Mouse (Mus musculus) activated CD4-positive, CD25-positive, alpha-beta regulatory T cell, adult 4 months (primary cell): ENCODE data around the gene AB124611. TPM values are rescaled to one million over a fixed set of nuclear protein-coding genes. Genes with fewer than 3 reads are reported as not detected.
"Not testable (repeated sequence)": the region's sequence is repeated elsewhere in the genome, so short reads cannot be mapped to it uniquely, and the experiment has no call there.

Experiments used
- ATAC-seq: one replicate; pipeline ENCODE4 v1.8.0; 2017
- polyA plus RNA-seq, 2 experiments: library from polyadenylated mRNA; unstranded; fragments of 100-300 nt; shearing (Covaris generic); gene quantifications; one replicate each; pipeline ENCODE4 v1.2.1; 2017

The AB124611 gene
- polyA plus RNA-seq, 2 experiments from 2014 or later, result 56.9 to 62.4 TPM

- no peak for ATAC-seq
Observed at GRCm38 (mm10) chr9:21525142-21525936, 637 bp upstream of the AB124611 start.

- no peak for ATAC-seq
Observed at GRCm38 (mm10) chr9:21526634-21526944, 613 bp downstream of the AB124611 start.

DNA sequence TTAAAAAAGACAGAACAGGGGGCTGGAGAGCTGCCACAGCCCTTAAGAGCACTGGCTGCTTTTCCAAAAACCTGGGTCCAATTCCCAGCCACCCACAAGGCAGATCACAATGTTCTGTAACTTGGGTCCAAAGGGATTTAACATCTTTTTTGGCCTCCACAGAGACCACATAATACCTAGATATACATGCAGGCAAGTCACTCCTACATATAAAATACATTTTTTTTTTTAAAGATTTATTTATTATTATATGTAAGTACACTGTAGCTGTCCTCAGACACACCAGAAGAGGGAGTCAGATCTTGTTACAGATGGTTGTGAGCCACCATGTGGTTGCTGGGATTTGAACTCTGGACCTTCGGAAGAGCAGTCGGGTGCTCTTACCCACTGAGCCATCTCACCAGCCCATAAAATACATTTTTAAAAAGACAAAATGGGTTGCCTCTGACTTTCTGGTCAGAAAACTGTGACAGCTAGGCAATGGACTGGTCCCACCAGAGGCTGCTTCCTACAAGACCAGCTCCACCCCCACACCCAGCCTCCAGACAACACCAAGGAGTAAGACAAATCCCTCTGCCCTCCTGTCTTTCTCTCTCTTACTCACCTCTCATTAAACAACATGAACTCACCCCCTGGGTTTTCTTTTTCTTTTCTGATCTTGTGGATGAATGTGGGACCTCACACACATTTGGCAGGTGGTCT, 1.3 kb downstream of the AB124611 start:
- no peak for ATAC-seq

DNA sequence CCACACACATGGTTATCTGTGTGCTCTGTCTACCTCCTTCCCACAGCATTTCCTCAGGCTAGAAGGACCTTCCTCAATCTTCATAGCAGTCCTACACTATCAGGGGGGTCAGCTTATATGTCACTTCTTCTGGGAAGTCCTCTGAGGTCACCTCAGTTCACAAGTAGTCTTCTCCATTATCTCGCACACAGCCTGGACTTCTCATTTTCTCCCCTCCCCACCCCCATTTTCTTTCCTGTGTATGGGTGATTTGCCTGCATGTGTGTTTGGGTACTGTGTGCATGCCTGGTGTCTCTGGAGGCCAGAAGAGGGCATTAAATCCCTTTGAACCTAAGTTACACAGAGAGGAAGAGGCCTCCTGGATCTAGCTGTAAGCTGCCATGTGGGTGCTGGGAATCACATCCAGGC, 1.9 kb downstream of the AB124611 start:
- no peak for ATAC-seq

GRCm38 (mm10) chr9:21536501-21536900, 10.5 kb downstream of the AB124611 start:
- no peak for ATAC-seq

- no peak for ATAC-seq
Observed at GRCm38 (mm10) chr9:21537009-21537408, 11.0 kb downstream of the AB124611 start.

DNA sequence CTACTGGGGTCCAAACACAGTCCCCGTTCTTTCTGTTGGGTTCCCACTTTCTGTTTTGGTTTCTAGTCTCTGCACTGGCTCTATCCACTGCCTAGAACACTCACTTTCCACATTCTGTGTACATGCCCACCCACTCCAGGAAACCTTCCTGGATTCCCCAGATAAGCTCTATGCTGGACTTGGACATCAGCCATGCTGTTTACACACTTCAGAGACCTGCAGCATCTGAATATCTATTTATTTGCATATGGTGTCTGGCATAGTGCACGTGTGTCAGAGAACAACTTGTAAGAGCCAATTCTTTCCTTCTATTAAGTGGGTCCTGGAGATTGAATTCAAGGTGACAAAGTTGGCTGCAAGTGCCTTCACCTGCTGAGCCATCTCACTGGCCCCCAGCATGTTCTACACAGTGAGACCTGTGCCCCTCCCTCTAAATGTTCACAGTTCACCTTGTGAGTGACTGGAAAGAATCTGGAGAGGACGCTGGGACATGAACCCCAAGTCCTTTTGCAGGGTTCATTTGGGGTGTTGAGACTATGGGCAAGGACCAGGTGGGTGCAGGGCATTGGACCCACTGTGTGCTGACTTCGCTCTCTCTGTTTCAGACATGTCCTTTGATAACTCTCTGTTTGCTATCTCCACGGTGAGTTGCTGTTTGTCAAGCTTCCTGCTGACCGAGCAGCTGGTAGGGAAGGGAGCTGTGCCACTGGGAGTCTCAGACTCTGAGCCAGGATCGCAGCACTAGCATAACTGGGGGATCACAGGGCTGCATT, 14.2 kb downstream of the AB124611 start:
- ATAC-seq, result no peak

GRCm38 (mm10) chr9:21542001-21542400, 16.0 kb downstream of the AB124611 start:
- ATAC-seq, result not testable (repeated sequence)

- peak; percentile 24 for ATAC-seq
Observed at GRCm38 (mm10) chr9:21545351-21545915, 19.5 kb downstream of the AB124611 start.

DNA sequence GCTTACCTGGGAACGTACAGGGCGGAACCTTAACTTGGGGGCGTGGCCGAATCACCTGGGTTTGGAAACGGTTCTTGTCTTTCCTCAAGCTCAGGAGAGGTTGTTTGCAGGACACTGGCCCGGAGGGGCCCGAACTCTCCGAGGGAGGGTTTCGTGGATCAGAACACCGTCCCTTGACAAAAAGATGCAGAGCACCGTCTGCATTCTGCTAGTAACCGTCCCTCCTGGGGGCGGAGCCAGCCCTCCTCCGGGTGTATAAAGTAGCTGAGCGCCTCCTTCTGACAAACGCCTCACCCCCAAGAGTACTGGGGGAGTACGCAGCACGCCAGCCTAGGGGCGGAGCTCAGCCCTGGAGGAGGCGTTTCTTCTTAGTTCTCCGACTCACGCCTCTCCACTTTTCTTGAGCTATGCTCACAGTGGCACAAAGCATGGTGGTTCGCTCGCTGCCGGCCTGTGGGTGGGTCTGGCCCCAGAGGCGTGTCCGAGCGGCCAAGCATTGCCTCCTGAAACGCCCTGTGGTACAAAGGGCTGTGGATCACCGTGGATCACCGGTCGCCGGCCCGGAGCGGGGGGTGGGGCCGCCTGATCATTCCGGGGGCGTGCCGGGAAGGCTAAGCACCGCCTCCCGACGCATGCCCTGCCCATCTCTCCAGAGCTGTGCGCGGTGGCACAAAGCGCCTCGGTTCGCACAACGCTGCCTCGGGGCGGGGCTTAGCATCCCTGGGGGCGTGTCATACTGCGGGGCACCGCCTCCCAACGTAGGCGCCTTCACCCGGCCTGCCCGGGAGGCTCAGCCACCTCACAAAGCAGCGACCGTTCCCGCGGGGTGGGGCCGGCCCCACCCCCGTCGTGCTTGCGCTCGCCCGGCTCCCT, 20.2 kb downstream of the AB124611 start:
- ATAC-seq, result peak; percentile 81

DNA sequence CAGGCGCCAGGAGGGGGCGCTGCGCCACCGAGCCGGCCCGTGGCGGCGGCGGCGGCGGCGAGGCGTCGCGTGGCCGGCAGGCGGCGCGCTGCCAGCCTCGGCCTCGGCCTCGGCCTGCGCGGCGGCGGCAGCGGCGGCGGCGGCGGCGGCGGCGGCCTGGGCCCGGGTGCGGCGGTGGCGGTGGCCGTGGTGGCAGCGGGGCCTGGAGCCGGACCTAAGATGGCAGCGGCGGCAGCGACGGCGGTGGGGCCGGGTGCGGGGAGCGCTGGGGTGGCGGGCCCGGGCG, 20.8 kb downstream of the AB124611 start, which contains the start of gene Carm1:
Carm1 (plus strand) TSS at position 106 of the 286 bp plus-strand sequence.
- ATAC-seq, result no peak

DNA sequence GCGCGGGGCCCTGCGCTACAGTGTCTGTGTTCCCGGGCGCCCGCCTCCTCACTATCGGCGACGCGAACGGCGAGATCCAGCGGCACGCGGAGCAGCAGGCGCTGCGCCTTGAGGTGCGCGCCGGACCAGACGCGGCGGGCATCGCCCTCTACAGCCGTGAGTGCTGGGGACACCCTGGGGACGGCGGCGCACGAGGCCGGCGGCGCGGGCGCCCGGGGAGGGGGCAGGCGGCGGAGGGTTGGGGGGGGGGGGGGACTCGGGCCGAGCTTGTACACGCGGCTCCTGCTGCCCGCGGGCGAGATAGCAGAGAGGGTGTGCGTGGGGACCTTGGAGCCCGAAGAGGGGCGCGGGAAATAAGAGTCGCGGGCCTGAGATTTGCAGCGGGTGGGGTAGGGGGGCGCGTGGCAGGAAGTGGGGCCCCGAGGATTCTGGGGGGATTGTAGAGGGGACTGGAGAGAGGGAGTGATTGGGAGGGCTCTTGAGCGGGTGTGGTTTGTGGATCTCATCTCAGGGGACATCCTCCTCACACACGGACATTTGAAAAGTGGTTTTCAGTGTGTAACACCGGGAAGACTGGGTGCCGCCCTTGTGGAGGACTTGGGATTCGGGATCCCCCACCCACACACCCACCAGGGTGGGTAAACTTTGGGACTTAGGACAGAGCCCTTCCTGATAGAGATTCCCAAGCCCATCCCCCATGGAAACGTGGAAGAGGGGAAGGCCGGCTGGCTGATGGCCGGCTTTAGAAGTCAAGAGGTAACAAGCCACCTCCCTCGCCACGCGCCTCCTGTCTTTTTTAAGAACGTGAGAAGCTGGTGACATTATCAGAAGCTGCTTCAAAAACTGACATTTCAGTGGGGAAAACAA, 21.3 kb downstream of the AB124611 start:
- ATAC-seq, result no peak

DNA sequence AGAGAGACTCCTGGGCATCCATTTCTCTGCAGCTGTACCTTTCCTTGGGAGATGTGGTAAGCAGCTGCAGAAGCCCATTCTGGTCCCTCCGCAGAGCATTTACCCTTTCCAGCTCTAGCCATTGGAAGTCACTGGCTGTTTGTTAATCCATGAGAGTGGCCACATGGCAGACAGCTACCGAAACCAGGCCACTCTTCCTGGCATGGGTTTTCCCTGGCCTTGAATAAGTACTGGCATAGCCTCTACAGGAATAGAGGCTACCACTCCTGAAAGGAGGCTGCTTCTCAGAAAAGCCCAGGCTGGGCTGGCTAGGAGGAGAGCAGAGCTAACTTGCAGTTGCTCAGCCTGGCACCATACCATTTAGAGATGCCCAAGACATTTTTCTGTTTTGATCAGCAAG, 25.1 kb downstream of the AB124611 start:
- no peak for ATAC-seq

DNA sequence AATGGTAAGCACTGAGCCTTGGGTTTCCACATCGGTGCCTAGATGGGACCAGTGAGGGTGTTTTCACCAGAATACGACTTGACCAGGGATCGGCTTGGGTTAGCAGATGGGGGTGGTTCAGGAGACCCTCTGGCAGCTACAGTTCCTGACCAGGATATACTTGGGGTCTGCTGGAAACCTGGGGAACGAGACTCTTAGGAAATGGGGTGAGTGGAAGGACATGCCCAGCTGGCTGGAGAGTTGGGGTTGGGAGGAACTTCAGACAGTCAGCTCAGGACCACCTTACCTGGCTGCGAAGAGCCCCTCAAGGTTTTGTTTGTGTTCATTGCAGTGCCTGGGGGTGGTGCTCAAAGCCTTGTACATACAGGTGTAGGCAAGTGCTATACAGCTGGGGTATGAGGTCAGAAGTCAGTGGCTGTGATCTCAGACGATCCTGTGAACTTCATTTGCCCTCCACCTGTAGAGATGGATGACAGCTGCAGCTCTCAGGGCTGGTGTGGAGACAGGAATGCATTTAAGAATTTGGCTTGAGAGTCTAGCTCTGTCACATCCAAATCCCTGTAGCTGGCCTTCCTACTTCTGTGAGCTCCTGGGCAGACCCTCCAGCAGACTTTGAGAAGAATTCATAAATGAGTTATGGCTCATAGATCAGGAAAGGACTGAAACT, 27.8 kb downstream of the AB124611 start:
- no peak for ATAC-seq

DNA sequence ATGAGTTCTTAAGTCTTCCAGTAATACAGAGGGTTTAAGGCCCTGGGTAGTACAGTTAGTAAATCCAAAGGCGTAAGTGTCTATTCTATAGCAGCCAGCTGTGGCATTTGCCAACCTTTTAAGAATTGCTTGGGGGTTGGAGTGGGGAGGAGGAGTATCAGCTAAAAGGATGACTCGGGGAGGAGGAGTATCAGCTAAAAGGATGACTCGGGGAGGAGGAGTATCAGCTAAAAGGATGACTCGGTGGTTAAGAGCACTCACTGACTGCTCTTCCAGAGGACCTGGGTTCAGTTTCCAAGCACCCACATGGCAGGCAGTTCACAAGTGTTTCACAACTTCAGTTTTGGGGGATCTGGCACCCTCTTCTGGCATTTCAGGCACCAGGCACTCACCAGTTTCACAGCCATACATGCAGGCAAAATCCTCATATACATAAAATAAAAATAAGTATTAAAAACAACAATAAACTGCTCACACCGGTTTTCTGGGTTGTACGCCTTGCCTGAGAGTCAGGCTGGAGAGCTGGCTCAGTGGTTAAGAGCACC, 29.3 kb downstream of the AB124611 start:
- no peak for ATAC-seq

- no peak for ATAC-seq
Observed at GRCm38 (mm10) chr9:21556996-21557395, 31.0 kb downstream of the AB124611 start.

DNA sequence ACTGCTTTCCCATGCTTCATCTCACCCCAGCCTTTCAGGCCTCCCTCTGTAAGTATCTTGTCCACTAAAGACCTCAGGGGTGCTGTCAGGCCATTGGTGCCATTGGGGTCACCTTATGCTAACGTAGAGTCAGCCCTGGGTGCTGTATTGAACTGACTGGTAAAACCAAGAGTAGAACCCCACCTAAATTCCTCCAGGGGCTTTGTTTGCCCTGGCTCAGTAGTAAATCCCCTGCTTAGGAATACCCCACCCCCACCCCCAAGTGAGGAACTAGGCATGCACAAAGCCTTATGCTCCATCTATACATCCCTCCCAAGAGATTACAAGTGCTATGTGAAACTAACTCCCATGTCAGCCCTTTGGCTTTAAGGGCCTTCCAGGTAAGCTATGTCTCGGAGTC, 31.6 kb downstream of the AB124611 start:
- no peak for ATAC-seq

- ATAC-seq, result no peak
Observed at GRCm38 (mm10) chr9:21558366-21558765, 32.4 kb downstream of the AB124611 start.

DNA sequence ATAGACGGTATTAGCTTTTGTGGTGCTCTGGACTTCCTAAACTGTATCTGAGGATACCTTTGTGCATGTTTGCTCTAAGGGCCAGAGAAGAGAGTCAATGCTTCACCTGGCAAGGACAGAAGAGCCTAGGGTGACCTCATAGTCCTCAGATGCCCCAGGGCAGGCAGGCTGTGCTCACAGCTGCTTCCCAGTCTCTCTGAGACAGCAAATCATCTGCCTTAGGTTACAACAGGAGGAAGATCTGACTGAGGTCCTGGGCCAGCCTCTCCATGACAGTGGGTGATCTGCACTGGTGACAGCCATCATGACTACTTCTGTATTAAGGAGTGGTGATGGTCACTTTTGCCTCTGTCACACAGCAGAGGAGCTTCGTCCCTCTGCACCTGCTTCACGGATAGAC, 33.2 kb downstream of the AB124611 start:
- no peak for ATAC-seq

- ATAC-seq, result no peak
Observed at GRCm38 (mm10) chr9:21564420-21564819, 38.4 kb downstream of the AB124611 start.
